Mouse (Mus musculus): ENCODE measurements at regions not wholly inside any gene's neighbourhood (a gene's known extent, or its start where the extent isn't known, plus 50 kb on each side); places are given as distances from the start of the nearest gene placed in this dataset.

- no peak overlapping the region for H3K9ac ChIP-seq (ENCODE audit: low read depth, low read length)
- H3K4me1 ChIP-seq (ENCODE audit: control insufficient read depth, insufficient read depth, low read length): no peaks in the 10 kb centered on the region; the same call in 1 of the 2 replicates
- H3K36me3 ChIP-seq (ENCODE audit: control insufficient read depth, insufficient read depth, low read length): no peaks in the 10 kb centered on the region
- TF ChIP-seq EP300 (IDR thresholded peaks at IDR 0.05; ENCODE audit: insufficient read depth, low read depth, low read length): no peak
- no peak for TF ChIP-seq POLR2A (IDR thresholded peaks at IDR 0.05; ENCODE audit: insufficient read depth, low read depth, low read length)
- no peak for TF ChIP-seq CTCF (IDR thresholded peaks at IDR 0.05)
- H3K27ac ChIP-seq: no peak overlapping the region
- intact Hi-C loops (cut with DNase I): no loop called here
- 62% methylated on average over 3 of the region's 3 CpGs for WGBS
- no peaks in the 10 kb centered on the region for H3K27me3 ChIP-seq (ENCODE audit: control insufficient read depth, insufficient read depth, low read length)
- DNase-seq: no peak
- no peaks in the 10 kb centered on the region for H3K79me2 ChIP-seq (replicated peaks; ENCODE audit: control insufficient read depth, insufficient read depth, low read length)
- H3K4me3 ChIP-seq: no peak overlapping the region
Observed at GRCm38 (mm10) chr19:33021161-33021560, 263.9 kb downstream of the Pten start.

- Histone ChIP-seq H3K4me3 (no peak overlapping the region), H3K9ac (ENCODE audit: low read depth, low read length) (no peak overlapping the region), H3K27me3 (ENCODE audit: control insufficient read depth, insufficient read depth, low read length) (no peaks in the 10 kb centered on the region), H3K79me2 (replicated peaks; ENCODE audit: control insufficient read depth, insufficient read depth, low read length) (no peaks in the 10 kb centered on the region), H3K4me1 (ENCODE audit: control insufficient read depth, insufficient read depth, low read length) (no peaks in the 10 kb centered on the region; the same call in 1 of the 2 replicates), H3K36me3 (ENCODE audit: control insufficient read depth, insufficient read depth, low read length) (no peaks in the 10 kb centered on the region), H3K27ac (no peak overlapping the region)
- no peak for TF ChIP-seq EP300 (IDR thresholded peaks at IDR 0.05; ENCODE audit: insufficient read depth, low read depth, low read length)
- TF ChIP-seq POLR2A (IDR thresholded peaks at IDR 0.05; ENCODE audit: insufficient read depth, low read depth, low read length): no peak
- TF ChIP-seq CTCF (IDR thresholded peaks at IDR 0.05): no peak
- intact Hi-C loops (cut with DNase I): no loop called here
- 79% methylated on average over 2 of the region's 2 CpGs for whole genome bisulfite sequencing
- no peak for DNase-seq
Observed at GRCm38 (mm10) chr19:33022839-33023428, 265.6 kb downstream of the Pten start.

- WGBS: 64% methylated on average over 5 of the region's 5 CpGs
- TF ChIP-seq EP300 (IDR thresholded peaks at IDR 0.05; ENCODE audit: insufficient read depth, low read depth, low read length) (no peak), POLR2A (IDR thresholded peaks at IDR 0.05; ENCODE audit: insufficient read depth, low read depth, low read length) (no peak), CTCF (IDR thresholded peaks at IDR 0.05) (no peak)
- no peak for DNase-seq
- intact Hi-C loops (cut with DNase I): no loop called here
- H3K27me3 ChIP-seq (ENCODE audit: control insufficient read depth, insufficient read depth, low read length): no peaks in the 10 kb centered on the region
- H3K27ac ChIP-seq: no peak overlapping the region
- no peaks in the 10 kb centered on the region for H3K79me2 ChIP-seq (replicated peaks; ENCODE audit: control insufficient read depth, insufficient read depth, low read length)
- H3K9ac ChIP-seq (ENCODE audit: low read depth, low read length): no peak overlapping the region
- no peaks in the 10 kb centered on the region for H3K36me3 ChIP-seq (ENCODE audit: control insufficient read depth, insufficient read depth, low read length)
- no peak overlapping the region for H3K4me3 ChIP-seq
- H3K4me1 ChIP-seq (ENCODE audit: control insufficient read depth, insufficient read depth, low read length): no peaks in the 10 kb centered on the region
Observed at GRCm38 (mm10) chr19:33029688-33030444, 272.6 kb downstream of the Pten start.

GRCm38 (mm10) chr19:33040512-33040911 is 283.2 kb downstream of the Pten start:
- no peaks in the 10 kb centered on the region for H3K4me1 ChIP-seq (ENCODE audit: control insufficient read depth, insufficient read depth, low read length)
- H3K36me3 ChIP-seq (ENCODE audit: control insufficient read depth, insufficient read depth, low read length): no peaks in the 10 kb centered on the region
- H3K9ac ChIP-seq (ENCODE audit: low read depth, low read length): no peak overlapping the region
- no peak overlapping the region for H3K27ac ChIP-seq
- WGBS: 43% methylated on average over 5 of the region's 5 CpGs
- no peaks in the 10 kb centered on the region for H3K79me2 ChIP-seq (replicated peaks; ENCODE audit: control insufficient read depth, insufficient read depth, low read length)
- TF ChIP-seq POLR2A (IDR thresholded peaks at IDR 0.05; ENCODE audit: insufficient read depth, low read depth, low read length) (no peak), EP300 (IDR thresholded peaks at IDR 0.05; ENCODE audit: insufficient read depth, low read depth, low read length) (no peak), CTCF (IDR thresholded peaks at IDR 0.05) (no peak)
- intact Hi-C loops (cut with DNase I): no loop called here
- DNase-seq: no peak
- no peak overlapping the region for H3K4me3 ChIP-seq
- no peaks in the 10 kb centered on the region for H3K27me3 ChIP-seq (ENCODE audit: control insufficient read depth, insufficient read depth, low read length)

GRCm38 (mm10) chr19:33040991-33041390 is 283.7 kb downstream of the Pten start:
- H3K4me1 ChIP-seq (ENCODE audit: control insufficient read depth, insufficient read depth, low read length): no peaks in the 10 kb centered on the region
- no peaks in the 10 kb centered on the region for H3K36me3 ChIP-seq (ENCODE audit: control insufficient read depth, insufficient read depth, low read length)
- no peak for DNase-seq
- H3K27me3 ChIP-seq (ENCODE audit: control insufficient read depth, insufficient read depth, low read length): no peaks in the 10 kb centered on the region
- H3K4me3 ChIP-seq: no peak overlapping the region
- 42% methylated on average over 6 of the region's 6 CpGs for WGBS
- intact Hi-C loops (cut with DNase I): no loop called here
- no peak overlapping the region for H3K27ac ChIP-seq
- no peak overlapping the region for H3K9ac ChIP-seq (ENCODE audit: low read depth, low read length)
- TF ChIP-seq CTCF (IDR thresholded peaks at IDR 0.05) (no peak), EP300 (IDR thresholded peaks at IDR 0.05; ENCODE audit: insufficient read depth, low read depth, low read length) (no peak), POLR2A (IDR thresholded peaks at IDR 0.05; ENCODE audit: insufficient read depth, low read depth, low read length) (no peak)
- no peaks in the 10 kb centered on the region for H3K79me2 ChIP-seq (replicated peaks; ENCODE audit: control insufficient read depth, insufficient read depth, low read length)

- H3K36me3 ChIP-seq (ENCODE audit: control insufficient read depth, insufficient read depth, low read length): no peaks in the 10 kb centered on the region
- intact Hi-C loops (cut with DNase I): no loop called here
- H3K4me3 ChIP-seq: no peak overlapping the region
- 64% methylated on average over 2 of the region's 2 CpGs for WGBS
- H3K4me1 ChIP-seq (ENCODE audit: control insufficient read depth, insufficient read depth, low read length): no peaks in the 10 kb centered on the region
- no peak for DNase-seq
- no peaks in the 10 kb centered on the region for H3K79me2 ChIP-seq (replicated peaks; ENCODE audit: control insufficient read depth, insufficient read depth, low read length)
- H3K27ac ChIP-seq: no peak overlapping the region
- TF ChIP-seq EP300 (IDR thresholded peaks at IDR 0.05; ENCODE audit: insufficient read depth, low read depth, low read length) (no peak), CTCF (IDR thresholded peaks at IDR 0.05) (no peak), POLR2A (IDR thresholded peaks at IDR 0.05; ENCODE audit: insufficient read depth, low read depth, low read length) (no peak)
- no peak overlapping the region for H3K9ac ChIP-seq (ENCODE audit: low read depth, low read length)
- H3K27me3 ChIP-seq (ENCODE audit: control insufficient read depth, insufficient read depth, low read length): no peaks in the 10 kb centered on the region
Observed at GRCm38 (mm10) chr19:33042760-33043159, 285.5 kb downstream of the Pten start.
